Mouse (Mus musculus): ENCODE data around the gene Vax2.

DNA sequence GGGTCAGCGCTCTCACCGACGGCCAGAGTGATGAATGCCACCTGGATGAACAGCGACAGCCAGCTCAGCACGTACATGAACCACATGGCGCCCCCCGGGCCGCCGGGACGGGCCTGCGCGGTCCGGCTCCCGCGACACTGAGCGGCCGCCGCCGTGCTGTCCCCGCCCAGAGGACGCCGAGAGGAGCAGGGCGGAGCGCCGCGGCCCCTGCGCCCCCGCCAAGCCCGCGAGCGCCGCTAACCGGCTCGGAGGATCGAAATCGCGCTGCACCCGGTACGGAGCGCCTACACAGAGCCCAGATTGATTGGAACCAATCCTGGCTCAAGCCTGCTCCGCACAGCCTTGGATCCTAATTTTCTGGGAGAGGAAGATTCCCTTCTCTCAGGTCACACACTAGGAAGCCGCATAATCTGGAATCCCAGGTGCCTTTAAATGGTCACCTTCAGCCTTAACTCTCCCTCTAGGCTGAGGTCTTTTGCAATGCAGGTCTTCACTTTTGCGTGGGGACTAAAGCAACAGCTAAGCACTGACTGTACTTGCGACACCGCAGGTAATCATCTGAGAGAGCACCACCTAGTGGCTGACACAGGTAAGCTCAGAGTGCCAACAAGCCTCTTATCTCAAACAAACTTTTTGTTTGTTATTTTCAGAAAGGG lies 64.7 kb downstream of the Vax2 start, which contains the start of gene Tex261:
- peak; percentile 66 for TF ChIP-seq CTCF (IDR thresholded peaks at IDR 0.05; ENCODE audit: low read depth, low read length)
- peak; percentile 77; the same call in 1 of the 2 replicates for TF ChIP-seq POLR2A (IDR thresholded peaks at IDR 0.05; ENCODE audit: extremely low read depth, insufficient read depth, low read length)
